Mouse (Mus musculus): ENCODE data around the gene Ldlrad1.

GRCm38 (mm10) chr4:107207016-107207415 lies 2.0 kb upstream of the Ldlrad1 start:
- TF ChIP-seq CTCF (IDR thresholded peaks at IDR 0.05; ENCODE audit: low read depth, low read length), result no peak
- TF ChIP-seq POLR2A (IDR thresholded peaks at IDR 0.05; ENCODE audit: extremely low read depth, insufficient read depth, low read length), result no peak

All from liver, adult 2 months (tissue).